Mouse (Mus musculus) kidney, embryonic 16.5 days (tissue): ENCODE results near the gene Otud7a. TPM values are rescaled to one million over a fixed set of nuclear protein-coding genes. Genes with fewer than 3 reads are reported as not detected.

ENCODE experiments used
- ATAC-seq: fragments of 200-750 bp; cut with Nextera tagmentation; 2 replicates; pipeline ENCODE4 v1.8.0; 2017; ENCODE audit warnings: moderate TSS enrichment; ENCODE audit not compliant: low FRiP score, low TSS enrichment
- H3K27ac ChIP-seq: fragments of 300-500 bp; sonication (generic); 2 replicates; pipeline ENCODE4 v1.5.1; 2014; ENCODE audit warnings: low read length
- H3K27me3 ChIP-seq: fragments of 300-500 bp; sonication (generic); 2 replicates; pipeline ENCODE4 v1.6.1; 2014; ENCODE audit warnings: low read length, control low read depth, mixed read lengths; ENCODE audit not compliant: insufficient read depth
- H3K36me3 ChIP-seq: fragments of 300-500 bp; sonication (generic); 2 replicates; pipeline ENCODE4 v1.6.1; 2014; ENCODE audit warnings: low read length, control low read depth, mixed read lengths; ENCODE audit not compliant: insufficient read depth
- H3K4me1 ChIP-seq: fragments of 300-500 bp; sonication (generic); 2 replicates; pipeline ENCODE4 v1.6.1; 2014; ENCODE audit warnings: low read length, control low read depth, mixed read lengths; ENCODE audit not compliant: insufficient read depth
- H3K4me2 ChIP-seq: fragments of 300-500 bp; sonication (generic); replicated peaks from 2 replicates; pipeline ENCODE4 v1.6.1; 2014; ENCODE audit warnings: low read depth, low read length
- H3K4me3 ChIP-seq: fragments of 300-500 bp; sonication (generic); 2 replicates; pipeline ENCODE4 v1.5.1; 2014; ENCODE audit warnings: mild to moderate bottlenecking, low read length
- H3K9ac ChIP-seq: fragments of 300-500 bp; sonication (generic); replicated peaks from 2 replicates; pipeline ENCODE4 v1.6.1; 2014; ENCODE audit warnings: low read length
- H3K9me3 ChIP-seq: fragments of 300-500 bp; sonication (generic); 2 replicates; pipeline ENCODE4 v1.6.1; 2016; ENCODE audit warnings: low read length, control low read depth
- WGBS: fragments of 180-500 bp; shearing (Covaris S2); extraction: QIAGEN DNeasy Blood & Tissue Kit; methylation state at CpG from one replicate; pipeline ENCODE4 v1.1.7; 2014; 5-methylcytosine and 5-hydroxymethylcytosine counted together
- polyA plus RNA-seq: library from polyadenylated mRNA; unstranded; fragments of >200 nt; fragmentation: Nextera tagmentation; extraction: Ambion mirVana; gene quantifications from 2 replicates; pipeline ENCODE4 v1.2.1, GENCODE M21; 2015

Otud7a gene
- polyA plus RNA-seq, 1 experiment from 2014 or later: 0.14 TPM

DNA sequence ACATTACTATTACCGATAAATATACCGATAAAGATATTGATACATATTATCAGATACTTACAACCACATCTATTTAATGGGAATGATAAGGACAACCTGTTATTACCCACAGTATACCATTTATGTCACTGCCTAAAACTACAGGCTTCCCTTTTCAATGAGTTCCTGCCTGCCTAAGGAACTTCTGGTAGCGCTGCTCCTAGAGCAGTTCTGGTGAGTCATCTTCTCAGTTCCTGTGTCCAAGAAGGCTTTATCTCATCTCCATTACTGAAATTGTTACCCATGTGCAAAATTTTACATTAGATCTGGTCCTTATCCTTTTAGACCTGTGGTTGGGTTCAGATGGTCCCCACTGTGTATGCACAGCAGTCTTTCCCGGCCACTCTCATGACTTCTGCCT, 95.7 kb downstream of the Otud7a start:
- Histone ChIP-seq H3K27ac (no peak overlapping the region), H3K27me3 (no peaks in the 10 kb centered on the region), H3K4me3 (no peak overlapping the region), H3K9ac (no peak overlapping the region), H3K4me2 (no peak overlapping the region), H3K4me1 (no peaks in the 10 kb centered on the region), H3K9me3 (no peaks in the 10 kb centered on the region), H3K36me3 (no peaks in the 10 kb centered on the region)
- WGBS: 91% methylated on average over 4 of the region's 4 CpGs
- no peak for ATAC-seq

DNA sequence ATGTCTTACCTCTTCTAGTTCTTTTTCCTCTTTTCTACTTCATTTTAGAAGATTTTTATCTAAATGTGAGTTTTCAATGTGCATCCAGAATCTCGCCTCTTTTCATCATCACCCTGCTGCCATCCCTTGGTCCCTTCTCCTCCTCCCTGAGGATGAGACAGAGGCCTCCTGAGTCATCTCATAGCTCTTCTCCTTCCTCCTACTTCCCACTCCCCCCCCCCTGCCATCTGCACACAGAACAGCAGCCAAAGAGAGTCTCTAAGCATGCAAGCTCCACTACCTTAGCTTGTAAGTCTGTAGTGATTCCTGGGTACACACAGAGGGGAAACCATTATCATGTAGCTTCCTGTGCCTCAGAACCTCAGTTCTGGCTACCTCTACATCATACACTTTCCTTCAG, 109.9 kb downstream of the Otud7a start:
- 92% methylated on average over 1 of the region's 1 CpGs for WGBS
- no peak overlapping the region for H3K4me3 ChIP-seq
- H3K4me1 ChIP-seq: no peaks in the 10 kb centered on the region
- H3K27me3 ChIP-seq: no peaks in the 10 kb centered on the region
- no peak for ATAC-seq
- H3K9ac ChIP-seq: no peak overlapping the region
- no peaks in the 10 kb centered on the region for H3K9me3 ChIP-seq
- no peak overlapping the region for H3K4me2 ChIP-seq
- H3K36me3 ChIP-seq: no peaks in the 10 kb centered on the region
- no peak overlapping the region for H3K27ac ChIP-seq

GRCm38 (mm10) chr7:63556324-63556723, 111.8 kb downstream of the Otud7a start:
- WGBS: 58% methylated on average over 5 of the region's 5 CpGs
- no peaks in the 10 kb centered on the region for H3K4me1 ChIP-seq
- H3K27me3 ChIP-seq: no peaks in the 10 kb centered on the region
- H3K27ac ChIP-seq: no peak overlapping the region
- H3K9me3 ChIP-seq: no peaks in the 10 kb centered on the region
- H3K4me2 ChIP-seq: no peak overlapping the region
- H3K9ac ChIP-seq: no peak overlapping the region
- H3K36me3 ChIP-seq: no peaks in the 10 kb centered on the region
- H3K4me3 ChIP-seq: no peak overlapping the region
- no peak for ATAC-seq

DNA sequence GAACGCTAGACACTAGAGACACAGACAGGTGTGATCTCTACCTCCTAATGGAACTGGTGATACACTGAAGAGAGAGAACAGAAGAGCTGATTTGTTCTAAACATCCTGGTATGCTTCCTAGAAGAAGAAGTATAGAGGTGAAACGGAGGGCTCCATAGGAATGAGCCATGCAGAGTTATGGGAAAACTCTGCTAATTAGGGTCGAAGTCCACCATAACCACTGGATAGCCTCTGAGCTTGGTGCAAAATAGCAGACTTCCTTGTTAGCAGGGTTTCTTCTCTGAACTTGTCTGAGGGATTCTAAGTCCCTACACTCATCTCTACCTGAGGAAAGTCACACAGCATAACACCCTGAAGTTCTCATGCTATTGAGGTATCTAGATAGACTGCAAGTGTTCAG, 114.4 kb downstream of the Otud7a start:
- no peak overlapping the region for H3K9ac ChIP-seq
- H3K27me3 ChIP-seq: no peaks in the 10 kb centered on the region
- no peaks in the 10 kb centered on the region for H3K4me1 ChIP-seq
- no peak overlapping the region for H3K4me2 ChIP-seq
- no peak overlapping the region for H3K27ac ChIP-seq
- no peaks in the 10 kb centered on the region for H3K36me3 ChIP-seq
- ATAC-seq: no peak
- WGBS: 77% methylated on average over 3 of the region's 3 CpGs
- no peaks in the 10 kb centered on the region for H3K9me3 ChIP-seq
- H3K4me3 ChIP-seq: no peak overlapping the region

DNA sequence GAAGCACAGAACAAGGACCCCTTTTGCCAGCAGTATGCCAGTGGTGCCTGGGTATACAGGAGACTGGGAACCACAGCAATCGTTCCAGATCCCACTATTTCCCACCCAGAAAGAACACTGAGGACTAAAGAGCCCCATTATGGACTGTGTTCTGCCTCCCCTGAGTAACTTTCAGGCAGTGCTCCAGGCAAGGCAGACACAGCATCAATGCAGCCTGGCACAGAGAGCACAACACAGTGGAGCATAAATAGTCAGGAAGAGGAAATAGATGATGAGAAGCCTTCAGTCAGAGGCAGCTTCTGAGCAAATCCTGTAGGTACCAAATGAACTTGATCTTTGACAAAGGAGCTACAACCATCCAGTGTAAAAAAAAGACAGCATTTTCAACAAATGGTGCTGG, 115.1 kb downstream of the Otud7a start:
- Histone ChIP-seq H3K27ac (no peak overlapping the region), H3K4me1 (no peaks in the 10 kb centered on the region), H3K4me3 (no peak overlapping the region), H3K4me2 (no peak overlapping the region), H3K27me3 (no peaks in the 10 kb centered on the region), H3K9ac (no peak overlapping the region), H3K36me3 (no peaks in the 10 kb centered on the region), H3K9me3 (no peaks in the 10 kb centered on the region)
- no peak for ATAC-seq
- WGBS: 67% methylated on average over 1 of the region's 1 CpGs

GRCm38 (mm10) chr7:63583310-63583709, 138.8 kb downstream of the Otud7a start:
- 34% methylated on average over 2 of the region's 2 CpGs for WGBS
- H3K9ac ChIP-seq: no peak overlapping the region
- no peak for ATAC-seq

GRCm38 (mm10) chr7:63586184-63586870, 141.8 kb downstream of the Otud7a start:
- H3K9me3 ChIP-seq: no peaks in the 10 kb centered on the region
- ATAC-seq: no peak
- H3K4me2 ChIP-seq: no peak overlapping the region
- no peaks in the 10 kb centered on the region for H3K4me1 ChIP-seq
- H3K9ac ChIP-seq: no peak overlapping the region
- H3K36me3 ChIP-seq: no peaks in the 10 kb centered on the region
- H3K27ac ChIP-seq: no peak overlapping the region
- H3K27me3 ChIP-seq: no peaks in the 10 kb centered on the region
- WGBS: 62% methylated on average over 2 of the region's 2 CpGs
- no peak overlapping the region for H3K4me3 ChIP-seq

More at GRCm38 (mm10) chr7:63583310-63583709, 138.8 kb downstream of the Otud7a start:
- Histone ChIP-seq H3K27ac (no peak overlapping the region), H3K4me2 (no peak overlapping the region), H3K4me1 (no peaks in the 10 kb centered on the region), H3K36me3 (no peaks in the 10 kb centered on the region), H3K9me3 (no peaks in the 10 kb centered on the region), H3K27me3 (no peaks in the 10 kb centered on the region), H3K4me3 (no peak overlapping the region)

DNA sequence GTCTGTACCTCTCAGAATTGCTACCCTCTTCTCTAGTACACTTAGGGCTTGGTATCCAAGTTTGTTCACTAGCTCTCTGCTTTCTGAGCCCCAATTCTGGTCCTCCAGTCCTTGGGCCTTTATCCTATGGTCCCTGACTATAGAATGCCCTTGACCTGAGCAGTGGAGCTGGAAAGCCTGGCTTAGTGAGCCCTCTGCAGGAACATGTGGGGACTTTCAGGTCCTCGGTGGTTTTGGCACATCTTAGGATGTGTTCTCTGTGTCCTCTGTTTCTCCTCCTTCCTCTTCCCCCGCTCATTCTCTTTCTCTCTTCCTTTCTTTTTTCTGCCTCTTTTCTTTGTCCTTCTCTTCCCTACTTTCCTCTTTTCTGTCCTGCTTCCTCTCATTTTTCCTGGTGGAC, 145.8 kb downstream of the Otud7a start:
- no peaks in the 10 kb centered on the region for H3K9me3 ChIP-seq
- ATAC-seq: no peak
- no peaks in the 10 kb centered on the region for H3K4me1 ChIP-seq
- 70% methylated on average over 2 of the region's 2 CpGs for WGBS
- no peaks in the 10 kb centered on the region for H3K36me3 ChIP-seq
- no peak overlapping the region for H3K9ac ChIP-seq
- H3K27ac ChIP-seq: no peak overlapping the region
- H3K4me2 ChIP-seq: no peak overlapping the region
- no peaks in the 10 kb centered on the region for H3K27me3 ChIP-seq
- H3K4me3 ChIP-seq: no peak overlapping the region

GRCm38 (mm10) chr7:63591322-63591721, 146.8 kb downstream of the Otud7a start:
- H3K27ac ChIP-seq: no peak overlapping the region
- H3K9ac ChIP-seq: no peak overlapping the region
- no peak overlapping the region for H3K4me3 ChIP-seq
- no peak for ATAC-seq
- H3K36me3 ChIP-seq: no peaks in the 10 kb centered on the region
- H3K27me3 ChIP-seq: no peaks in the 10 kb centered on the region
- H3K4me1 ChIP-seq: no peaks in the 10 kb centered on the region
- no peaks in the 10 kb centered on the region for H3K9me3 ChIP-seq
- 65% methylated on average over 4 of the region's 4 CpGs for WGBS
- H3K4me2 ChIP-seq: no peak overlapping the region

GRCm38 (mm10) chr7:63592061-63592460, 147.5 kb downstream of the Otud7a start:
- Histone ChIP-seq H3K9ac (no peak overlapping the region), H3K4me2 (no peak overlapping the region), H3K36me3 (no peaks in the 10 kb centered on the region), H3K4me3 (no peak overlapping the region), H3K9me3 (no peaks in the 10 kb centered on the region), H3K27ac (no peak overlapping the region), H3K27me3 (no peaks in the 10 kb centered on the region), H3K4me1 (no peaks in the 10 kb centered on the region)
- ATAC-seq: no peak
- 21% methylated on average over 3 of the region's 3 CpGs for WGBS
